Mouse (Mus musculus) stomach, postnatal 0 days (tissue): Measurements from ENCODE around the gene Rab10. TPM values are rescaled to one million over a fixed set of nuclear protein-coding genes. Genes with fewer than 3 reads are reported as not detected.

Experiments used
- ATAC-seq: fragments of 200-750 bp; cut with Nextera tagmentation; 2 replicates; pipeline ENCODE4 v1.8.0; 2017; ENCODE audit not compliant: low FRiP score, low TSS enrichment
- DNase-seq: peaks from one replicate; pipeline ENCODE4 v3.0.0-alpha.2; 2016; ENCODE audit warnings: low spot score
- H3K27ac ChIP-seq: fragments of 300-500 bp; sonication (generic); replicated peaks from 2 replicates; pipeline ENCODE4 v1.5.1; 2014; ENCODE audit warnings: mild to moderate bottlenecking, control low read depth
- H3K27me3 ChIP-seq: fragments of 300-500 bp; sonication (generic); 2 replicates; pipeline ENCODE4 v1.6.1; 2014; ENCODE audit warnings: low read length; ENCODE audit not compliant: control insufficient read depth, insufficient read depth
- H3K36me3 ChIP-seq: fragments of 300-500 bp; sonication (generic); 2 replicates; pipeline ENCODE4 v1.6.1; 2014; ENCODE audit warnings: low read length, mixed read lengths; ENCODE audit not compliant: control insufficient read depth, insufficient read depth
- H3K4me1 ChIP-seq: fragments of 300-500 bp; sonication (generic); replicated peaks from 2 replicates; pipeline ENCODE4 v1.6.1; 2014; ENCODE audit warnings: antibody characterized with exemption; ENCODE audit not compliant: control insufficient read depth, insufficient read depth
- H3K4me2 ChIP-seq: fragments of 300-500 bp; sonication (generic); replicated peaks from 2 replicates; pipeline ENCODE4 v1.6.1; 2014; ENCODE audit warnings: low read depth, mild to moderate bottlenecking, control low read depth, moderate library complexity
- H3K4me3 ChIP-seq: fragments of 300-500 bp; sonication (generic); 2 replicates; pipeline ENCODE4 v1.5.1; 2014; ENCODE audit warnings: low read depth, low read length, control low read depth
- H3K9ac ChIP-seq: fragments of 300-500 bp; sonication (generic); 2 replicates; pipeline ENCODE4 v1.6.1; 2014; ENCODE audit warnings: mild to moderate bottlenecking, low read length, control low read depth, mixed read lengths
- H3K9me3 ChIP-seq: fragments of 300-500 bp; sonication (generic); 2 replicates; pipeline ENCODE4 v1.6.1; 2016; ENCODE audit warnings: low read length; ENCODE audit not compliant: control insufficient read depth
- CTCF ChIP-seq: IDR thresholded peaks from 2 replicates; pipeline ENCODE4 v1.5.1; 2016; ENCODE audit warnings: antibody characterized with exemption, low read depth, mild to moderate bottlenecking, moderate library complexity
- EP300 ChIP-seq: optimal IDR thresholded peaks from 2 replicates; pipeline ENCODE3; 2016; ENCODE audit warnings: antibody characterized with exemption
- WGBS: fragments of 180-500 bp; shearing (Covaris S2); extraction: QIAGEN DNeasy Blood & Tissue Kit; methylation state at CpG from one replicate; pipeline ENCODE4 v1.1.7; 2014; 5-methylcytosine and 5-hydroxymethylcytosine counted together
- polyA plus RNA-seq: library from polyadenylated mRNA; unstranded; fragments of >200 nt; fragmentation: Nextera tagmentation; extraction: Ambion mirVana; gene quantifications from 2 replicates; pipeline ENCODE4 v1.2.1, GENCODE M21; 2015

The Rab10 gene
- polyA plus RNA-seq, 1 experiment from 2014 or later = 83.9 TPM

DNA sequence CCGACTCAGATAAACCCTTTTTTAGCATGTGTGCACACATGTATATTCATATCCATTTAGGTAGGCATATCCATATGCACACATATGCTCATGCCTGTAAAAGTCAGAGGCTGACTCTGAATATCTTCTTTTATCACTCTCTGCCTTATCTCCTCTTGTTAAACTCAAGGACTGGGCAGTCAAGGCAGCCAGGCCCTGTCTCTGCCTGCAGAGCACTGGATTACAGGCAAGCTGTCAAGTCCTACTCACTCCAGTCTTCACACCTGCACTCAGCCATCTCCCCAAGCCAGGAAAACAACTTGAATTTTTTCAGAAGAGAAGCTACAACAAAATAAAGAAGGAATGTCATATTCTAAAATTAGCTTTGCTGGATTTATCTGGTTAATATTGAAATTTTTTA, 17.9 kb downstream of the Rab10 start:
- Histone ChIP-seq H3K9me3 (no peaks in the 10 kb centered on the region), H3K9ac (no peak overlapping the region), H3K27me3 (no peaks in the 10 kb centered on the region), H3K4me2 (no peak overlapping the region), H3K36me3 (no peaks in the 10 kb centered on the region), H3K4me3 (no peak overlapping the region), H3K27ac (no peak overlapping the region), H3K4me1 (no peaks in the 10 kb centered on the region)
- TF ChIP-seq EP300 (no peak), CTCF (no peak)
- ATAC-seq (no peak), DNase-seq (no peak)
- 97% methylated on average over 1 of the region's 1 CpGs for WGBS

DNA sequence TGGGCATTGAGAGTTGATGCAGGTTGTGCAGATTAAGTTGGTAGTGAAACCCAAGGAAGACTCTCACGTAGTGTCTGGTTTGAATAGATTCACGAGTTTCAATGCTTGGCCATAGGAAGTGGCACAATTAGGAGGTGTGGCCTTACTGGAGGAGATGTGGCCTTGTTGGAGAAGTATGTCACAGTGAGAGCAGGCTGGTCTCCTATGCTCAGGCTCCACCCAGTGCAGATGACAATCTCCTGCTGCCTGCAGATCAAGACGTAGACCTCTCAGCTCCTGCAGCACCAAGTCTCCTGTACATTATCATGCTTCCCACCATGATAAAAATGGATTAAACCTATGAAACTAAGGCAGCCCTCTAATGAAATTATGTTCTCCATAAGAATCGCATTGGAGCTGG, 18.7 kb downstream of the Rab10 start:
- 81% methylated on average over 4 of the region's 4 CpGs for WGBS
- ATAC-seq = no peak
- H3K36me3 ChIP-seq = no peaks in the 10 kb centered on the region

DNA sequence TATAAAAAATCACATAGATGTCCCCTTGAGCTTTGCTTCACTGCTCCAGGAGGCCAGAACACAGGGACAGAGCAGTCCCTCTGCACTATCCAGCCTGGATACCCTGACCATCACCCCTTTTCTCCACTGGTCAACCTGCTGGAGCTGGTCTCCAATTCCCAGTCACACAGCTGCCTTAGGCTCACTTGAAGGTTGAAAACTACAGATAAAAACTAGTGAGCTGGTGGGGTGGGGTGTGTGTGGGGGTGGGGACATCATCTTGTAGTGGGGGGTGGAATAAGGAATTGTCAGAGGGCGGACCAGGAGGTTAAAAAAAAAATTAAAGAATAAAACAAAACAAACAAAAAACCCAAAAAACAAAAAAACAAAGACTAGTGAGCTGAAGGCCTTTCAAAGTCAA, 21.3 kb downstream of the Rab10 start:
- Histone ChIP-seq H3K4me2 (no peak overlapping the region), H3K27me3 (no peaks in the 10 kb centered on the region), H3K4me3 (no peak overlapping the region), H3K9me3 (no peaks in the 10 kb centered on the region), H3K36me3 (no peaks in the 10 kb centered on the region), H3K4me1 (no peaks in the 10 kb centered on the region), H3K27ac (no peak overlapping the region), H3K9ac (no peak overlapping the region)
- TF ChIP-seq EP300 (no peak), CTCF (no peak)
- WGBS = 94% methylated on average over 1 of the region's 1 CpGs
- ATAC-seq (no peak), DNase-seq (no peak)

More for the DNA sequence above, 18.7 kb downstream of the Rab10 start:
- no peaks in the 10 kb centered on the region for H3K27me3 ChIP-seq
- H3K27ac ChIP-seq = no peak overlapping the region
- no peaks in the 10 kb centered on the region for H3K4me1 ChIP-seq
- no peak for TF ChIP-seq EP300
- TF ChIP-seq CTCF = no peak
- no peak overlapping the region for H3K9ac ChIP-seq
- H3K4me2 ChIP-seq = no peak overlapping the region
- no peaks in the 10 kb centered on the region for H3K9me3 ChIP-seq
- no peak overlapping the region for H3K4me3 ChIP-seq
- no peak for DNase-seq

DNA sequence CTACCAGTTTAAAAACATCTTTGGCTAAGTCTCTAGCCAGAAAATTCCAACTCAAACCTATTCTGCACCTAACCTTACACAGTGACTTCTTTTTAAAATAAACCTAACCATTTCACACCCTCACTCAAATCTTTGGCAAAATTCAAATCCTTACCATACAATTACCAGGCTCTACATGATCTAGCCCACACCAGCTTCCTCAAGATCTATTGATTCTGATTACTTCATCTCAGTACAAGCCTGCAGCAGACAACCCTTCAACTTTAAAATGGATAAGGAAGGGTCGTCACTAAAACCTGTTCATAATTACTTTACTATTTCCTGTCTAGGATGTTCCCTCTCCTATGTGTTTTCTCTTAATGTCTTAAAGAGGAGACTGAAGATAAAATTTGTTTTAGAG, 23.9 kb downstream of the Rab10 start:
- no peaks in the 10 kb centered on the region for H3K9me3 ChIP-seq
- no peak overlapping the region for H3K9ac ChIP-seq
- H3K27ac ChIP-seq = no peak overlapping the region
- no peak for DNase-seq
- H3K4me1 ChIP-seq = no peaks in the 10 kb centered on the region
- WGBS = 53% methylated on average over 1 of the region's 1 CpGs
- H3K4me2 ChIP-seq = no peak overlapping the region
- TF ChIP-seq EP300 = no peak
- TF ChIP-seq CTCF = no peak
- H3K36me3 ChIP-seq = no peaks in the 10 kb centered on the region
- H3K27me3 ChIP-seq = no peaks in the 10 kb centered on the region
- no peak overlapping the region for H3K4me3 ChIP-seq
- ATAC-seq = no peak

DNA sequence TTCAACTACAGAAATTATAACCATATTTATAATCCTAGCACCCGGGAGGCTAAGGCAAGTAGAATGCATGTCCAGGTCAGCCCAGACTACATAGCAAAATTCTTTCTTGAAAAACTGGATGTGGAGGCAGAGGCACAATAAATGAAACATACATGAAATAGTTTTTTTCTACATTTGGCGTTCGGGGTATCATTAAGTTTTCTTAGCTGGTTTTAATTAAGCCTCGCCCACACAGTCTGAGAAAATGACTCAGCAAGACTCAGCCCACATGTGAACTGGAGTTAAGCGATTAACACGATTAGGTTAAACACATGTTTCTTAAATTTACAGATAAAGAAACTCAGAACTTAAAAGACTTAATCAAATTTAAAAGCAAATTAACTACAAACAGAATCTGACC, 24.4 kb downstream of the Rab10 start:
- no peaks in the 10 kb centered on the region for H3K4me1 ChIP-seq
- no peaks in the 10 kb centered on the region for H3K9me3 ChIP-seq
- DNase-seq = no peak
- TF ChIP-seq EP300 (no peak), CTCF (no peak)
- no peak for ATAC-seq
- no peak overlapping the region for H3K4me2 ChIP-seq
- H3K9ac ChIP-seq = no peak overlapping the region
- no peaks in the 10 kb centered on the region for H3K36me3 ChIP-seq
- no peak overlapping the region for H3K27ac ChIP-seq
- no peaks in the 10 kb centered on the region for H3K27me3 ChIP-seq
- no peak overlapping the region for H3K4me3 ChIP-seq
- WGBS = 67% methylated on average over 6 of the region's 6 CpGs

DNA sequence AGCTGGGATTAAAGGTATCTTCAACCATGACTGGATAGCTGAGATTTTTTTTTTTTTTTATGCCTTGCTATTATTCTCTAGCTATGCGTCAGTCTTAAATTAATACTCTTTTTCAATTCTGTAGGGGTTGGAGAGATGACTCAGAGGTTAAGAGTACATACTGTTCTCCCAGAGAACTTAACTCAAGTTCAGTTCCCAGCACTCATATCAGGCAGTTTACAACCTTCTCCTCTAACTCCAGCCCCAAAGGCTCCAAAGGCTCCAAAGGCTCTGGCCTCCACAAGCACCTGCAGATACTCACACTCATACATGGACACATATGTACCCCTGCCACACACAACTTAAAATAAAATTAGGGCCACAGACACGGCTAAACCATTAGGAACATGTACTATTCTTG, 25.3 kb downstream of the Rab10 start:
- DNase-seq (no peak), ATAC-seq (peak; percentile 35; the same call in 1 of the 2 replicates)
- Histone ChIP-seq H3K9ac (no peak overlapping the region), H3K27ac (peak overlapping the region; percentile 41; the same call in 1 of the 2 replicates), H3K27me3 (no peaks in the 10 kb centered on the region), H3K4me1 (no peaks in the 10 kb centered on the region), H3K4me2 (no peak overlapping the region), H3K9me3 (no peaks in the 10 kb centered on the region), H3K36me3 (no peaks in the 10 kb centered on the region), H3K4me3 (no peak overlapping the region)
- WGBS = 61% methylated on average over 2 of the region's 2 CpGs
- TF ChIP-seq EP300 = peak; percentile 67
- TF ChIP-seq CTCF = no peak
